Comparison of ENCODE assay signal across 19 mouse cellular contexts in the genomic region with DNA sequence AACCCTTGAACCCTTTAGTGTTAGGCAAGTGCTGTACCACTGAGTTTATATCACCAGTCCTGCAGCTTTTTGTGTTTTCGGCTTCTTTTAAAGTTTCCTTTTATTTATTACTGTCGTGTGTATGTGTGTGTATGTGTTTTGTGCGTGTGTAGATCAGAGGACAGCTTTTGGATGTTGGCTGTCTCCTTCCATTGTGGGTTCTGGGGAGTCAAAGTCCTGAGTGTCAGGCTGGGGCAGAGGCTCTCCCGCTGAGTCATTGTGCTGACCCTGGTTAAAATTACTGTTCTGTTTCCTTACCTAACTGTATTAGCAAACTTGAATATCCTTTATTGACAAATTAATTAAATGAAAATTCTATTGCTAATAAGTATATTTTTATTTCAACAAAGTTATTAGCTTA.
DNase-seq lines count a peak whose midpoint lies in the region; ATAC-seq and TF ChIP-seq lines count a peak whose summit lies in the region.
"Had no signal": no experiment of that assay in that cellular context is flagged by ENCODE, and none has a peak within 500 bp of the region (broad histone marks: within the 10 kb centered on the region; RNA-seq: fewer than 3 reads in every experiment).

No protein-coding gene starts in this region.

- H3K36me3 ChIP-seq in lung, embryonic 14.5 days (ENCODE audit: insufficient read depth), result no peaks in the 10 kb centered on the region
- no peaks in the 10 kb centered on the region for H3K36me3 ChIP-seq in CH12.LX (replicated peaks in 1 of 2; ENCODE audit: control insufficient read depth in 1 of 2, insufficient read depth in 1 of 2, low read length in 1 of 2)
- no peaks in the 10 kb centered on the region for H3K36me3 ChIP-seq in liver, embryonic 12.5 days
- H3K36me3 ChIP-seq in liver, embryonic 16.5 days (ENCODE audit: control insufficient read depth, insufficient read depth), result no peaks in the 10 kb centered on the region
- H3K36me3 ChIP-seq: embryonic facial prominence, embryonic 12.5 days; forebrain, embryonic 12.5 days; heart, embryonic 12.5 days; hindbrain, embryonic 10.5 days had no signal

- dilution Hi-C loops in CH12.LX (cut with MboI; ENCODE audit: extremely low pct_ligation_motif_present, extremely low pct_unique_long_range_greater_than_20kb, low sequenced_read_pairs), result no loop called here

- H3K9me3 ChIP-seq in lung, embryonic 14.5 days (ENCODE audit: low read depth, low read length), result no peaks in the 10 kb centered on the region
- no peaks in the 10 kb centered on the region for H3K9me3 ChIP-seq in CH12.LX (replicated peaks; ENCODE audit: low read length)
- no peaks in the 10 kb centered on the region for H3K9me3 ChIP-seq in liver, embryonic 12.5 days (replicated peaks)
- H3K9me3 ChIP-seq in liver, embryonic 16.5 days (replicated peaks; ENCODE audit: control insufficient read depth, low read length), result no peaks in the 10 kb centered on the region
- H3K9me3 ChIP-seq: embryonic facial prominence, embryonic 12.5 days; forebrain, embryonic 12.5 days; hindbrain, embryonic 10.5 days had no signal

- H3K27me3 ChIP-seq in lung, embryonic 14.5 days (ENCODE audit: insufficient read depth, low read length), result no peaks in the 10 kb centered on the region
- no peaks in the 10 kb centered on the region for H3K27me3 ChIP-seq in CH12.LX (replicated peaks)
- no peaks in the 10 kb centered on the region for H3K27me3 ChIP-seq in liver, embryonic 12.5 days (replicated peaks)
- no peaks in the 10 kb centered on the region for H3K27me3 ChIP-seq in liver, embryonic 16.5 days (ENCODE audit: control insufficient read depth, insufficient read depth, low read depth, low read length)
- H3K27me3 ChIP-seq: embryonic facial prominence, embryonic 12.5 days; forebrain, embryonic 12.5 days; heart, embryonic 12.5 days had no signal

- 0 out of 2 replicates have a peak overlapping the region, but pooled peaks have one; percentile 12 for H3K27ac ChIP-seq in lung, embryonic 14.5 days (ENCODE audit: low read depth)
- H3K27ac ChIP-seq in CH12.LX (ENCODE audit: insufficient read depth, low read depth), result no peak overlapping the region
- 0 out of 2 replicates have a peak overlapping the region, but pooled peaks have one; percentile 10 for H3K27ac ChIP-seq in liver, embryonic 12.5 days
- no peak overlapping the region for H3K27ac ChIP-seq in liver, embryonic 16.5 days (ENCODE audit: low read length)
- H3K27ac ChIP-seq: embryonic facial prominence, embryonic 12.5 days; forebrain, embryonic 12.5 days; heart, adult 2 months; hindbrain, embryonic 10.5 days; hindbrain, embryonic 14.5 days had no signal

- peak; percentile 39; the same call in 1 of the 2 replicates for ATAC-seq in lung, embryonic 14.5 days (ENCODE audit: insufficient read depth)
- no peak for ATAC-seq in liver, embryonic 12.5 days
- ATAC-seq in liver, embryonic 16.5 days (ENCODE audit: low read depth), result no peak
- ATAC-seq: forebrain, embryonic 16.5 days had no signal

- in situ Hi-C loops in CH12.LX (cut with MboI; ENCODE audit: low pct_ligation_motif_present, low pct_unique_long_range_greater_than_20kb, low sequenced_read_pairs), result no loop called here

- no peaks in the 10 kb centered on the region for H3K4me1 ChIP-seq in lung, embryonic 14.5 days (ENCODE audit: insufficient read depth)
- H3K4me1 ChIP-seq in CH12.LX (ENCODE audit: control insufficient read depth in 1 of 2, insufficient read depth in 2 of 2), result no peaks in the 10 kb centered on the region
- peaks cover 11% of the 10 kb centered on the region for H3K4me1 ChIP-seq in liver, embryonic 12.5 days
- no peaks in the 10 kb centered on the region; the same call in 1 of the 2 replicates for H3K4me1 ChIP-seq in liver, embryonic 16.5 days (ENCODE audit: control insufficient read depth, low read depth, low read length)
- H3K4me1 ChIP-seq: embryonic facial prominence, embryonic 12.5 days; forebrain, embryonic 12.5 days; heart, embryonic 12.5 days; hindbrain, embryonic 10.5 days had no signal

- no peak overlapping the region for H3K9ac ChIP-seq in lung, embryonic 14.5 days
- H3K9ac ChIP-seq in CH12.LX (ENCODE audit: insufficient read depth, low read depth), result no peak overlapping the region
- H3K9ac ChIP-seq in liver, embryonic 12.5 days, result no peak overlapping the region
- no peak overlapping the region for H3K9ac ChIP-seq in liver, embryonic 16.5 days (ENCODE audit: low read depth, low read length)
- H3K9ac ChIP-seq: embryonic facial prominence, embryonic 12.5 days; forebrain, embryonic 12.5 days; heart, embryonic 12.5 days; hindbrain, embryonic 14.5 days had no signal

- TF ChIP-seq EP300 in CH12.LX (IDR thresholded peaks at IDR 0.05; ENCODE audit: low read length), result no peak

- no peak for TF ChIP-seq RAD21 in CH12.LX (IDR thresholded peaks at IDR 0.05; ENCODE audit: low read depth, low read length)

- H3K4me3 ChIP-seq in lung, embryonic 14.5 days (ENCODE audit: low read depth, low read length), result no peak overlapping the region
- H3K4me3 ChIP-seq in CH12.LX (replicated peaks in 1 of 3; ENCODE audit: low read depth in 2 of 3, low read length in 2 of 3, poor library complexity in 1 of 3), result no peak overlapping the region
- no peak overlapping the region for H3K4me3 ChIP-seq in liver, embryonic 12.5 days
- H3K4me3 ChIP-seq in liver, embryonic 16.5 days (ENCODE audit: low read depth, low read length), result no peak overlapping the region
- H3K4me3 ChIP-seq: embryonic facial prominence, embryonic 12.5 days; forebrain, embryonic 12.5 days; heart, adult 2 months; heart, embryonic 12.5 days; hindbrain, embryonic 10.5 days had no signal

- 60% methylated on average over 4 of the region's 4 CpGs for WGBS in lung, embryonic 14.5 days
- WGBS in liver, embryonic 12.5 days (ENCODE audit: insufficient replicate concordance), result 83% methylated on average over 4 of the region's 4 CpGs
- 72% methylated on average over 4 of the region's 4 CpGs for WGBS in liver, embryonic 16.5 days (ENCODE audit: insufficient replicate concordance)

- DNase-seq in lung, embryonic 14.5 days, result no peak
- no peak for DNase-seq in lung, postnatal 4 days
- DNase-seq in CH12.LX (ENCODE audit: extremely low read depth), result no peak
- no peak for DNase-seq in kidney, adult 8-10 months
- DNase-seq in cerebellum, postnatal 25 days, result no peak
- DNase-seq: adrenal gland, adult 8-10 months; adrenal gland, postnatal 36 days; cerebellum, adult 8-10 months; cerebellum, postnatal 14 days; gastrocnemius, postnatal 10 days had no signal

- TF ChIP-seq CTCF in lung, embryonic 14.5 days (IDR thresholded peaks at IDR 0.05; ENCODE audit: low read depth), result no peak
- no peak for TF ChIP-seq CTCF in CH12.LX (conservative IDR thresholded peaks at IDR 0.05 in 1 of 2, IDR thresholded peaks at IDR 0.05 in 1 of 2; ENCODE audit: low read depth in 2 of 2, low read length in 2 of 2)

- no peaks in the 10 kb centered on the region for H3K79me2 ChIP-seq in CH12.LX (replicated peaks; ENCODE audit: control insufficient read depth, extremely low read depth, insufficient read depth, poor library complexity, severe bottlenecking)

- no peak for TF ChIP-seq POLR2A in CH12.LX (IDR thresholded peaks at IDR 0.05; ENCODE audit: low read depth, low read length)

- H3K4me2 ChIP-seq in lung, embryonic 14.5 days, result peak overlapping the region; percentile 33; the same call in 1 of the 2 replicates
- peak overlapping the region; percentile 13; the same call in 1 of the 2 replicates for H3K4me2 ChIP-seq in CH12.LX (ENCODE audit: insufficient read depth, low read depth, poor library complexity, severe bottlenecking)
- H3K4me2 ChIP-seq in liver, embryonic 12.5 days, result peak overlapping the region; percentile 41
- peak overlapping the region; percentile 7 for H3K4me2 ChIP-seq in liver, embryonic 16.5 days (ENCODE audit: low read depth, low read length)
- H3K4me2 ChIP-seq: embryonic facial prominence, embryonic 12.5 days; forebrain, embryonic 12.5 days; heart, embryonic 12.5 days; hindbrain, embryonic 14.5 days had no signal

TF ChIP-seq in CH12.LX, 34 proteins besides CTCF, POLR2A, EP300 and RAD21:
- no peak for TF ChIP-seq BHLHE40 (IDR thresholded peaks at IDR 0.05; ENCODE audit: low read depth, low read length)
- TF ChIP-seq ZC3H11A (IDR thresholded peaks at IDR 0.05; ENCODE audit: low read depth, low read length), result no peak
- no peak for TF ChIP-seq GABPA (IDR thresholded peaks at IDR 0.05; ENCODE audit: insufficient replicate concordance, low read depth, low read length)
- TF ChIP-seq MAX (IDR thresholded peaks at IDR 0.05; ENCODE audit: low read length), result no peak
- TF ChIP-seq E2F4 (IDR thresholded peaks at IDR 0.05; ENCODE audit: insufficient replicate concordance, low read depth, low read length), result no peak
- no peak for TF ChIP-seq ETS1 (conservative IDR thresholded peaks at IDR 0.05; ENCODE audit: low read depth, low read length)
- TF ChIP-seq MAZ (IDR thresholded peaks at IDR 0.05; ENCODE audit: low read depth, low read length), result no peak
- no peak for TF ChIP-seq TCF12 (IDR thresholded peaks at IDR 0.05; ENCODE audit: low read depth, low read length)
- no peak for TF ChIP-seq CHD1 (IDR thresholded peaks at IDR 0.05; ENCODE audit: low read depth, low read length)
- no peak for TF ChIP-seq ELF1 (IDR thresholded peaks at IDR 0.05; ENCODE audit: low read depth, low read length)
- no peak for TF ChIP-seq CHD2 (IDR thresholded peaks at IDR 0.05; ENCODE audit: low read length)
- no peak for TF ChIP-seq HCFC1 (IDR thresholded peaks at IDR 0.05; ENCODE audit: low read depth, low read length)
- no peak for TF ChIP-seq TBP (conservative IDR thresholded peaks at IDR 0.05; ENCODE audit: low read depth, low read length)
- no peak for TF ChIP-seq NELFE (IDR thresholded peaks at IDR 0.05; ENCODE audit: low read depth, low read length)
- no peak for TF ChIP-seq IRF4 (IDR thresholded peaks at IDR 0.05; ENCODE audit: low read depth, low read length)
- TF ChIP-seq ZNF384 (IDR thresholded peaks at IDR 0.05; ENCODE audit: low read depth, low read length), result no peak
- TF ChIP-seq USF1 (IDR thresholded peaks at IDR 0.05; ENCODE audit: low read depth, low read length), result no peak
- no peak for TF ChIP-seq MYC (IDR thresholded peaks at IDR 0.05; ENCODE audit: low read depth, low read length)
- TF ChIP-seq POLR2AphosphoS2 (IDR thresholded peaks at IDR 0.05; ENCODE audit: low read depth, low read length), result no peak
- no peak for TF ChIP-seq MAFK (IDR thresholded peaks at IDR 0.05; ENCODE audit: insufficient replicate concordance, low read length)
TF ChIP-seq in CH12.LX: peak in this region for 0.

Comparison
In these comparisons a context has a peak if more than half of its experiments do, and no peak if none do; other contexts are left out.
1. H3K27ac ChIP-seq: peak in lung, embryonic 14.5 days (single experiment) and liver, embryonic 12.5 days (single experiment); none in CH12.LX (single experiment) and liver, embryonic 16.5 days (single experiment).
2. Peak in every context shown above with its lines, with median percentiles within 50 percentile points of each other: H3K4me2 ChIP-seq.